Mouse (Mus musculus) erythroid progenitor cell, adult 5-6 weeks (primary cell): ENCODE measurements at regions not wholly inside any gene's neighbourhood (a gene's known extent, or its start where the extent isn't known, plus 50 kb on each side); places are given as distances from the start of the nearest gene placed in this dataset.

ENCODE experiments used
- ATAC-seq: replicated peaks from 2 replicates; pipeline ENCODE4 v1.8.0; 2016; ENCODE audit warnings: moderate number of reproducible peaks, mild to moderate bottlenecking, moderate TSS enrichment, inconsistent platforms; ENCODE audit not compliant: poor library complexity, low FRiP score, severe bottlenecking

DNA sequence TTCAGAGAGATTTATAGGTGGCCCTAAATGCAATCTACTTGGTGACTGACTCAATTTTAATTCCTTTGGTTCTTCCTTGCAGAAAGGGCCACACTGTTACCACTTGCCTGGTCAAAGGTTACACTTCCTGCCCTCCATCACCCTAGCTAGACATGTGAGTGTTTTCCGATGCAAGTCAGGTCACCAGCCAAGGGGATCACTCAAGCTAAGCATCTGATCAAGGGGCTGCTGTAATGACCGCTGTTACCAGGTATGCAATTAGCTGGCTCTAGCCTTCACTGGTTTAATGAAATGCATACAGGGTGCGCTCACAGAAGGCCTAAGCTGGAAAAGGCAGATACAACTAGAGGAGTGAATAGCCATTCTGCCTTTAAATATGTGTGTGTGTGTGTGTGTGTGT is 105.1 kb downstream of the Mtx2 start:
- no peak for ATAC-seq

- no peak for ATAC-seq
Measured at GRCm38 (mm10) chr2:74933190-74933589, 107.6 kb downstream of the Mtx2 start.

GRCm38 (mm10) chr2:74933771-74934170 is 108.2 kb downstream of the Mtx2 start:
- no peak for ATAC-seq

- ATAC-seq: no peak
Measured at GRCm38 (mm10) chr2:74938711-74939110, 113.1 kb downstream of the Mtx2 start.

GRCm38 (mm10) chr2:74941966-74942365 is 116.4 kb downstream of the Mtx2 start:
- no peak for ATAC-seq

DNA sequence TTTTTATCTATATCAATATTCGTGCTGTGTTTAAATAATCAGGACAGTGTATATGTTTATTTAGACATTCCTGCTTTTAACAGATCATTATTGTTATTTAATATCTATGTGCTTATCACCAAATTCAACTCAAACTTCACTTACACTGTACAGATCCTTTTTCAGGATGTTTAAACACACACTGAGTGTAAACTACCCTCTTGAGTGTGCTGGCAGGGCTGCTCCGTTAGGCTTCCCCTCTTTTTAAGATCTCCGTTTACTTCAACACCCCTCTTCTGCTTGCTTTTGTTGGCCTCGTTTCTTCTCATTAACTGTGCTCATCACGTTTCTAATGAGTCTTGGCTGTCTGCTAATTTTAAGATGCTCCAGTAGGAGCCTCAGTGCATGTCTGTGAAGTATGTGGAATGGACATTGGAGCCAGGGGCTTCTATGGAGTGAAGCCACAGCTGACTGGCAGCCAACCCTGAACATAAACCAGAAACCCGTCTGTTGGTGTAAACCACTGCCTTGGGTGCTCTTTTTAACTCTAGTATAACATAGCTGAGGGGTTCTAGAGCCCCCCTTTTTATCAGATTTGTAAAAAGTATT is 117.1 kb downstream of the Mtx2 start:
- ATAC-seq: no peak

GRCm38 (mm10) chr2:74945185-74945749 is 119.7 kb downstream of the Mtx2 start:
- no peak for ATAC-seq

DNA sequence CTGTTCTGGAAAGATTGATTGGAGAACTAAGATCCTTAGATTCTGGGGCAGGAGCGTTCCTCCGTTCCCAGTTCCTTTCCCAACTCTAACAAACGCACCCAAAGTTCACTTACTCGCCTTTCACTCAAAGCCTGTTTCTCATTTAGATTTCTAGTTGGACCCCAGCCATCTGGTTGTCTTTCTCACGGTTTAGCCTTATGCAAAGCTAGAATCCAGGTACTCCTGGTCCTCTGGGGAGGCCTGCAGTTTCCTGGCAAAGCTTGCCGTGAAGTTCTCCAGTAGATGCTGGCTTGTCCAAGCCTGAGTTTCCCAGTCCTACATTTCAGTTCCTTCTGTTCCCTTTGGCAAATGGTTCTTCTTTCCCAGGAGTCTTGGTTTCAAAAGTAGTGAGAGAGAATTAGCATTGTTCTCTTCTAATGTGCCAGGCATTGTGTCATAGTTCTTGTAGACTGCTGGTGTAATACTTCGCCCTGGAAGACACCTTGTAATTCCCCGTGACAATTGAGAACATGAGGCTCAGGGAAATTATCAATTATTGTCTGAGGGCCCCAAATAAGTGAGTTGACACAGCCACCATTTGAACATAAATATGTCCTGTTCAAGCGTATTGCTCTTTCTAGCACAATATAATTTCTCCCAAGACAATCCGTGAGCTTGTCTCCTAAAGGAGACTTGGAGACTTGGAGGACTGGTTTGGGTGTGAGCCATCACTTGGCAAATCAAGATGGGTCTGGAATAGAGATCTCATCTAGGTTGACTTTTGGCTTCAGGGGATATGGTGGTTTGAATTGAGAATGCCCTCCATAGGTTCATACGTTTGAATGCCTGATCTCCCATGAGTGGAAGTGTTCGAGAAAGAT is 126.0 kb downstream of the Mtx2 start:
- no peak for ATAC-seq

DNA sequence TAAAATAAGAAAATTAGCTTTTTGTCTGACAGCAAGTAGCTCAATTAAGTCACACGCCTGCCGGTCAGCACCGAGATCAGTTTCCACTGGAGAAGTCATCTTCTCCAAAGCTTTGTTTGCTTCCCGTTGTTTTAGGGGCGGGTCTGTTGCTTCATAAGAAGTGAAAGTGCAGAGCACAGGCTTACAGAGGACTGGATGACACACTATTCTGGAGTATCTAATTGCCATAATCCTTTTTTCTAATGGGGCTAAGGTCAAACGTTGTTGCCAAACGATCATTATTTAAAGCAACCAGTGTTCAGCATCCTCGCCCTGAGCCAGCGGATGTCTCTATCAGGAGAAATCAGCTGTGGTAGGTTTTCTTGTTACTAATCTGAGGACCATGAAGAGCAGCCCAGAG is 128.5 kb downstream of the Mtx2 start:
- no peak for ATAC-seq

DNA sequence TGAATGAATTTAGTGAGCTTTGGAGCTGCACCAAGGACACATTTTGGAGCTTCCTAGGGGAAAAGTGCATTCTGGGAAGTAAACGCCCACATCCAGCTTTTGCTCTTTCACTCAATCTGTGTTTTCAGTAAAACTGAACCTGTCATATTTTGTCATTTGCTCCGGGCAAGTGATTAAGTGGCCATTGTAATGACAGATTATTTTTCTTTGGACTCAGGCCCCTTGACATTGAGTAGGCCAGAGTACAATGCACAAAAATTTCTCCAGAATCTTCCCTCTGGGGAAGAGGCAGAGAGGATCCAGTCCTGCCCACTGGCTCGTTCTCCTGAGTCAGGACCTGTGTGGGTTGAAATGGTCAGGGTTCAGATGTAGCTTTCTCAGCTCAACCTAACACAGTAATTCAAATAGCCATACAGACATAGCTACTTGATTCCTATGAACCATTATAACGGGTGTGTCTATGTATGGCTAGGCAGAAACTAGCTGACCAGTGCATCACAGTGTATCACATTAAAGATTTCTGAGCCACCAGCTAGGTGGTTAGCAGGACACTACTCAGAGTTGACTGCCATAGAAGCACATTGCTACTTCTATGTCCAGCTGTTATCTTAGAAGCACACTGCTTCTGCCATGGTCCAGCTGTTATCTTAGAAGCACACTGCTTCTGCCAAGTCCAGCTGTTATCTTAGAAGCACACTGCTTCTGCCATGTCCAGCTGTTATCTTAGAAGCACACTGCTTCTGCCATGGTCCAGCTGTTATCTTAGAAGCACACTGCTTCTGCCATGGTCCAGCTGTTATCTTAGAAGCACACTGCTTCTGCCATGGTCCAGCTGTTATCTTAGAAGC is 129.9 kb downstream of the Mtx2 start:
- no peak for ATAC-seq

GRCm38 (mm10) chr2:74956129-74956450 is 130.5 kb downstream of the Mtx2 start:
- no peak for ATAC-seq

DNA sequence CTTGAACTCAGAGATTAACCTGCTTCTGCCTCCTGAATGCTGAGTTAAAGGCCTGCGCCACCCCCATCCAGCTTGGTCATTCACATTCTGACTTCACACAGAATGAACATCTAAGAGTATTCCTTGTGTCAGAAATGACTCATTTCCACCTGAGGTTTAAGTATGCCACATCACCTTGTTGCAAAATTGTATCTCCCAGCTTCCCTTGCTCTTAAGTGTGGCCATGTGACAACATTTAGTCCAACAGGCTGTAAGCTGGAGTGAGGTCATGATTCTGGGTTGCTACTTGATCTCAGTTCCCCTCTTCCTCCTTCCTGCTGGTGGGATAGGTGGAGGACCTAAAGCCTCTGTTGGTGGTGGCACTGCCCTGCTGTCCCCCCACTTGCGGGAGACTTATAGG is 131.0 kb downstream of the Mtx2 start:
- no peak for ATAC-seq

- ATAC-seq: no peak
Measured at GRCm38 (mm10) chr2:74959936-74960335, 134.3 kb downstream of the Mtx2 start.

GRCm38 (mm10) chr2:74962416-74962815 is 136.8 kb downstream of the Mtx2 start:
- no peak for ATAC-seq

- ATAC-seq: no peak
Measured at GRCm38 (mm10) chr2:74964360-74964759, 138.8 kb downstream of the Mtx2 start.

GRCm38 (mm10) chr2:74964980-74965379 is 139.4 kb downstream of the Mtx2 start:
- ATAC-seq: no peak

GRCm38 (mm10) chr2:74965384-74966060 is 139.9 kb downstream of the Mtx2 start:
- ATAC-seq: no peak

GRCm38 (mm10) chr2:74970611-74971265 is 145.1 kb downstream of the Mtx2 start:
- ATAC-seq: no peak

DNA sequence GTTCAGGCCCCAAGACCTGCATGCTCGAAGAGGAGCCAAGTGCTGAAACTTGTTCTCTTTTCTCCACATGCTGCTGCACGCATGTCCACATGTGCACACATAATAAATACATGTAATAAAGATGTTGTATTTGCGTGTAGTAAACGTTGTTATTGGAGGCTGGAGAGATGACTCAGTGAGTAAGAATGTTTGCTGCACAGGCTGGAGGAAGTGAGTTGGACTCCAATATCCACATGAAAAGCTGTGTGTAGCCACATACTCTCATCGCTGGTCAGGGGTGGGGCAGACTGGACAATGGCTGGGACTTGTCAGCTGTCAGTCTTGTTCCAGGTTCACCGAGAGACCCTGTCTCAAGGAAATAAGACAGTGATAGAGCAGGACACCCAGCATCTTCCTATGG is 147.8 kb downstream of the Mtx2 start:
- no peak for ATAC-seq
